Mouse (Mus musculus) CD4-positive, CD25-positive, alpha-beta regulatory T cell, adult 4 months (primary cell): ENCODE measurements around the gene Gm853. TPM values are rescaled to one million over a fixed set of nuclear protein-coding genes. Genes with fewer than 3 reads are reported as not detected.

Experiments used
- ATAC-seq: one replicate; pipeline ENCODE4 v1.8.0; 2017
- polyA plus RNA-seq, 2 experiments: library from polyadenylated mRNA; unstranded; fragments of 100-300 nt; shearing (Covaris generic); gene quantifications; one replicate each; pipeline ENCODE4 v1.2.1; 2017

The Gm853 gene
- polyA plus RNA-seq, 2 experiments from 2014 or later: not detected

- no peak for ATAC-seq
These were observed 49.0 kb downstream of the Gm853 start for GRCm38 (mm10) chr4:130173060-130173822.

GRCm38 (mm10) chr4:130171951-130172765 is 50.0 kb downstream of the Gm853 start:
- ATAC-seq: no peak

- ATAC-seq: no peak
These were observed 51.8 kb downstream of the Gm853 start for GRCm38 (mm10) chr4:130170362-130170761.

DNA sequence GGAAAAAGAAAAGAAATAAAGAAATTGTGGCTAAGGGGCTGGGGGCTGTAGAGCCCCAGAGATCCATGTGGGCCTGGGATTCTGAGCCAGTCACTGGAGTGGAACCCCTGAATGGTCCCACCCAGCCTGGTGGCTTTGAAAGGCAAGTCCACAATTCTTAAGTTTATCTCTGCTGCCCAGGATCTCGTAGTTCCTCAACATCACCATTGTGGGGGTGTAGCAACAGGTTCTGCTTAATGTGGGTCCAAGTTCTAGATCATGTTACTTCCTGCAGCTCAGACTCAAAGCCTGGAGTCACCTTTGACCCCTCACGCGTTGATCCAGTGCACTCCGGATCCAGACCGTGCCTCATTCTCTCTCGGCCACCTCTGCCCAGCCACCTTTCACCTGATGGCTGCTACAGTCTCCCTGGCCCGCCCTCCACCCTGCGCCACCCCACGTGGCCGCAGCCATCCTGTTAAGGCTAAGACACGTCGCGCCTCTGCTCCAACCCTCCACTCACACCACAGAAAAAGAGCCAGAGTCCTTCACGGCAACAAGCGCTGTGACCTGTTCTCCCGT is 52.7 kb downstream of the Gm853 start:
- no peak for ATAC-seq

GRCm38 (mm10) chr4:130168280-130169183 is 53.7 kb downstream of the Gm853 start:
- ATAC-seq: no peak

- no peak for ATAC-seq
These were observed 54.4 kb downstream of the Gm853 start for GRCm38 (mm10) chr4:130167814-130168213.

GRCm38 (mm10) chr4:130167321-130167720 is 54.9 kb downstream of the Gm853 start:
- no peak for ATAC-seq

DNA sequence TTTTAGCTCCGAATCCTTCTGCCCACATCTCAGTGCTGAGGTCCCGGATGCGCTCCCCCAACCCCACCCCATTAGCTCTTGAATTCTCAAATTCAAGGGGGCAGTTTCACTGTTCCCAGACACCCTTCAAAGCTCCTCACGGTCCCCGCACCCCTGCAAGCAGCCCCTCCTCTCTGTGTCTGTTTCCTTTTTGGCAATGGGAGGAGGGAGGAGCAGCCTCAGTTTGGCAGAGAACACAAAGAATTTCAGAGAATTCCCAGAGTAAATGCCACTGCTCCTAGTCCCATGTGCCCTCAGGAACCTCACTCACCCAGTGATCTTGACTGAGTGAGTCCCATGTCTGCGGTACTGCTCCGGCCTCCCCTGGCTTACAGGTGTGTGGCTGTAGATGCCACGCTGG is 55.6 kb downstream of the Gm853 start:
- ATAC-seq: no peak

DNA sequence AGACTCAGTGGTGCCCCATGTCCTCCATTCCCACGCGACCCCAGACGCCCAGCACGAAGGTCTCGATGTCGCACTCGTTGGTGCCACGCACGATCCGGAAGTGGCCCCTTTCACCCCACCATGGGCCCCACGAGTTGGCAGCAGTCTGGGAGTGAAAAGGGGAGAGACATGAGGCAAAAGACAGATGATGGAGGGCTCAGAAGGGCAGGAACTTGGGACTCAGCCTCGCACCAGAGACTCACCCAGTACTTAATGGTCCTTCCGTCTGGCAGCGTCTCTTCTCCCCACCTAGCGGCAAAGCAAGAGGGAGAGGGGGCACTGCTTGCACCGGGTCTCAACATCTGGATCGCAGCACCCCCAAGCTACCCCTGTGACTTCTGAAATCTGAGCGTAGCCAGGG is 56.1 kb downstream of the Gm853 start:
- ATAC-seq: no peak

GRCm38 (mm10) chr4:130164121-130164520 is 58.1 kb downstream of the Gm853 start:
- ATAC-seq: no peak

DNA sequence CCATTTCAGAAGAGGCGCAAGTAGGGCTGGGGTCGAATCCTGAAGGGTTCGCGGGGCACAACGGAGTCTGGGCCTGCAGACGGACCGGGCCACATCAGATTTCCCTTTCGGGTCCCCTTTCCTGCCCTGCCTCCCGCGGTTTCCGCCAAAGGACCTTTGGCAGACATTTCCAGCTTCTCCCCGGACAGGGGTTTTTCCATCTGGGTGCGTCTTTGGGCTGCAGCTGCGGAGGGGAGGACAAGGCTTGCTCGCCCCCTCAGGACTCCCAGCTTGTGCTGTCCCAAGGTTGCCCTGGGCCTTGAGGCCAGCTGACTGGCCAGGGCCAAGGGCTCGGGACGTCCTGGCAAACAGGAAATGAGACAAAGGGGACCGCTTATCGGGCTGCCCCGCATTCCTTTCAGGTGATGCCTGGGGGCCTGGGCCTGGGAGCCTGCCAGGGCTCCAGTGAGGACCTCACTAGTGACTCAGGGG is 58.8 kb downstream of the Gm853 start:
- no peak for ATAC-seq

DNA sequence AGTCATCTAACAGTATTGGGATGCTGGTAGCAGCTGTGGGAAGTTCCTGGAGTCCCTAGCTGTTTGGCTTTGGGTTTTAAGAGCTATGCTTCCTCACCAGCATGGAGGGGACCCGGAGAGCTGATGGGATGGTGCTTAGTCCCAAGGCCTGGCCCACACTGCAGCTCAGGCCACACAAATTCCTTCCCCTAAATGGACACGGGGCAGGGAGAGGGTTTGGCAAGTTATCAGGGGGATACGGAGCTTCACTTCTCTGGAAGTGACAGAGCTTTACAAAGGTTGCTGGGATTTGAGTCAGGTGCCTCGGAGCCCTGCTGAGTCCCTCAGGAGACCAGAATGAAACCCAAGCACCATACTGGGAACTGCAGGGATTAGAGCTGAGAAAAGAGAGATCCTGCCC is 60.9 kb downstream of the Gm853 start:
- ATAC-seq: no peak

Other genes with a start within 250 kb of the Gm853 start
- under 1 TPM in 1 of 2 experiments, not detected in 1; 0.34 TPM for gene Adgrb2, start 237.5 kb downstream of the Gm853 start, polyA plus RNA-seq
- not detected for gene Col16a1, start 174.6 kb downstream of the Gm853 start, polyA plus RNA-seq
- 10 to 100 TPM; 35.0 to 38.4 TPM for gene Pef1, start 119.8 kb downstream of the Gm853 start, polyA plus RNA-seq
- not detected for gene Hcrtr1, start 83.0 kb downstream of the Gm853 start, polyA plus RNA-seq
- not detected for gene Tinagl1, start 47.3 kb downstream of the Gm853 start, polyA plus RNA-seq
- gene Serinc2, start 56.8 kb upstream of the Gm853 start, polyA plus RNA-seq: 1 to 10 TPM in 1 of 2 experiments, under 1 TPM in 1; 0.34 to 1.2 TPM
- not detected for gene Fabp3, start 86.2 kb upstream of the Gm853 start, polyA plus RNA-seq
- gene Gm10570, start 86.3 kb upstream of the Gm853 start, polyA plus RNA-seq: not detected
- gene Zcchc17, start 137.5 kb upstream of the Gm853 start, polyA plus RNA-seq: 10 to 100 TPM; 63.4 to 82.4 TPM
- 10 to 100 TPM; 62.7 to 63.8 TPM for gene Snrnp40, start 137.7 kb upstream of the Gm853 start, polyA plus RNA-seq